Mouse (Mus musculus) kidney, adult 2 months (tissue): ENCODE results near the gene Numb. TPM values are rescaled to one million over a fixed set of nuclear protein-coding genes. Genes with fewer than 3 reads are reported as not detected.
A peak's percentile ranks its signal among the peaks of the same experiment; 100 is the strongest.

Source experiments
- DNase-seq: peaks from one replicate; pipeline ENCODE4 v3.0.0; 2021
- H3K27ac ChIP-seq: fragments of 200-500 bp; 2 replicates; pipeline ENCODE4 v1.5.1; 2012; ENCODE audit warnings: low read depth, low read length, control low read depth, inconsistent platforms; ENCODE audit not compliant: insufficient read depth
- H3K27me3 ChIP-seq: fragments of 200-500 bp; replicated peaks from 2 replicates; pipeline ENCODE4 v1.6.1; 2012; ENCODE audit warnings: mild to moderate bottlenecking, moderate library complexity, low read length, inconsistent platforms; ENCODE audit not compliant: control insufficient read depth, insufficient read depth
- H3K36me3 ChIP-seq: fragments of 200-500 bp; 2 replicates; pipeline ENCODE4 v1.6.1; 2012; ENCODE audit warnings: mild to moderate bottlenecking, moderate library complexity, low read length, inconsistent platforms; ENCODE audit not compliant: control insufficient read depth, insufficient read depth
- H3K4me1 ChIP-seq: fragments of 200-500 bp; 2 replicates; pipeline ENCODE4 v1.6.1; 2011; ENCODE audit warnings: low read length; ENCODE audit not compliant: control insufficient read depth, insufficient read depth
- H3K4me3 ChIP-seq: fragments of 200-500 bp; 2 replicates; pipeline ENCODE4 v1.5.1; 2011; ENCODE audit warnings: mild to moderate bottlenecking, low read depth, low read length, control low read depth; ENCODE audit not compliant: insufficient read depth
- CTCF ChIP-seq: fragments of 200-500 bp; conservative IDR thresholded peaks from 2 replicates; pipeline ENCODE4 v1.5.1; 2011; ENCODE audit warnings: low read depth, mild to moderate bottlenecking, control low read depth, low read length, moderate library complexity, mixed read lengths; ENCODE audit not compliant: insufficient read depth, insufficient read length
- POLR2A ChIP-seq: fragments of 200-500 bp; IDR thresholded peaks from one replicate; pipeline ENCODE4 v1.6.1; 2011; ENCODE audit warnings: low read depth, low read length, control low read depth
- WGBS: fragments of 180-500 bp; shearing (Covaris S2); methylation state at CpG from one replicate; pipeline ENCODE4 v1.1.7; 2018; 5-methylcytosine and 5-hydroxymethylcytosine counted together
- polyA plus RNA-seq: library from polyadenylated mRNA; depleted of rRNA; stranded (reverse); fragments of >200 nt; gene quantifications from 2 replicates; pipeline ENCODE4 v1.2.3, GENCODE M21; 2012

The Numb gene
- polyA plus RNA-seq, 1 experiment: 63.7 TPM

GRCm38 (mm10) chr12:83937600-83937999, 15.9 kb upstream of the Numb start:
- DNase-seq: no peak
- 64% methylated on average over 10 of the region's 10 CpGs for WGBS

DNA sequence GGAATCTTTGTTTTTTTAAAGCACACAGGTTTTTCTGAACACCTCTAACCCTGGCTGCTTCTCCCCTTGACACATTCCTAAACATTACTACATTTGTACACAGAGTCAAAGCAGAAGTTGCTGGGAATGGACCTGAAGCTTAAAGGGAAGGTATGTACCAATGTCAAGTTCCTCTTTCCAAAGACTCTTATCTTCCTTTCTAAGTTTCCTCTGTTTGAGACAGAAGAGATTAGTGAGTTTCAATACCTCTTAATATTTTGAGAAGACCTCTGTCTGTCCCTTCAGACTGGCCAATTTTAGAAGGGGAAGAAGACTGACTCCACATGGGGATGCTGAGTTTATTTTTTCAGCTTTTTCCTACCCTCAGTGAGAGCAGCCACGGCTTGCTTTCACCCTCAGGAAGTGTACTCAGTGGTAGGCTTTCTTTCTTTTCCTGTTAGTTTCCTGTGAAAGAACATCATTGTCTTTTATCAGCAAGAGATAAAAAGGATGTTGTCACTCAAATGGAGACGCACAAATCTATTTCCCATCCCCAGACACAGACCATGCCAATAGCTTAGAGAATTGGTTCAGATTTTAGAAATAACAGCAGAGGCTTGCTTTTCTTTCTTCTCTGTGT, 7.6 kb upstream of the Numb start:
- peak; percentile 49 for DNase-seq
- Histone ChIP-seq H3K4me1 (peaks cover 14% of the 10 kb centered on the region), H3K27me3 (no peaks in the 10 kb centered on the region), H3K36me3 (no peaks in the 10 kb centered on the region), H3K27ac (peak overlapping the region; percentile 83; the same call in 1 of the 2 replicates), H3K4me3 (no peak overlapping the region)
- 47% methylated on average over 2 of the region's 2 CpGs for WGBS
- TF ChIP-seq POLR2A (no peak), CTCF (no peak)

More at GRCm38 (mm10) chr12:83937600-83937999, 15.9 kb upstream of the Numb start:
- no peaks in the 10 kb centered on the region for H3K4me1 ChIP-seq
- no peak for TF ChIP-seq POLR2A
- no peak overlapping the region for H3K27ac ChIP-seq
- H3K36me3 ChIP-seq: no peaks in the 10 kb centered on the region
- no peaks in the 10 kb centered on the region for H3K27me3 ChIP-seq
- H3K4me3 ChIP-seq: no peak overlapping the region

- Histone ChIP-seq H3K36me3 (no peaks in the 10 kb centered on the region), H3K27me3 (no peaks in the 10 kb centered on the region), H3K4me3 (no peak overlapping the region), H3K4me1 (peaks cover 19% of the 10 kb centered on the region), H3K27ac (peak overlapping the region; percentile 46; the same call in 1 of the 2 replicates)
- 72% methylated on average over 4 of the region's 4 CpGs for WGBS
- TF ChIP-seq POLR2A (no peak), CTCF (no peak)
- peak; percentile 69 for DNase-seq
Observed at GRCm38 (mm10) chr12:83927747-83928146, 6.0 kb upstream of the Numb start.

- TF ChIP-seq POLR2A (no peak), CTCF (no peak)
- 39% methylated on average over 2 of the region's 2 CpGs for WGBS
- Histone ChIP-seq H3K27me3 (no peaks in the 10 kb centered on the region), H3K4me1 (peaks cover 19% of the 10 kb centered on the region), H3K36me3 (no peaks in the 10 kb centered on the region), H3K4me3 (no peak overlapping the region), H3K27ac (no peak overlapping the region)
- no peak for DNase-seq
Observed at GRCm38 (mm10) chr12:83926061-83926460, 4.3 kb upstream of the Numb start.

DNA sequence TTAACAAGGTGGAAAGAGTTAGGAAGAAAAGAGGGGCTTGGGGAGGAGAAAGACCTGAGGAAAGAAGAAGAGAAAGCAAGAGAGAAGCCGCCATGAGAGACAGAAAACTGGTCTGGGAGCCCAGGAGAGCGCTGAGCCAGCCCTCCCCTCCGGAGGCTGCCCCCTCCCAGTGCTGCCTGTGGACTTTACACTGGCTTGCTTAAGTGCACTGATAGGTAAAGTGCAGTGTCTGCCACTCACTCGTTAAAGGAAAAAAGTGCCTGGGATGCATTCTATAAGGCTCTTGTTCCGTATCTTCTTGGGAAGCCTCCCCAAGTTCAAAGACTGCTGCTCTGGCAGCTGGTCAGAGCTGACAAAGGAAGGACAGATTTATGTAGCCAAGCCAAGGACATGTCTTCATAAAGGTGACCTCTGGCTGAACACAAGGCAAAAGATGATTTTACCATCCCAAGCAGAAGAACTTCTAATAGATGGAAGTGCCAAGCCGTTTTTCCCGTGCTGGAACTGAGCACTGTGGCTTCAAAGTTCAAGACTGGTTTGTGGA, 3.5 kb upstream of the Numb start:
- WGBS: 60% methylated on average over 7 of the region's 7 CpGs
- TF ChIP-seq POLR2A: no peak
- no peak for TF ChIP-seq CTCF
- H3K4me3 ChIP-seq: no peak overlapping the region
- H3K27me3 ChIP-seq: no peaks in the 10 kb centered on the region
- peak overlapping the region; percentile 56 for H3K27ac ChIP-seq
- peaks cover 19% of the 10 kb centered on the region for H3K4me1 ChIP-seq
- DNase-seq: peak; percentile 58
- H3K36me3 ChIP-seq: no peaks in the 10 kb centered on the region

- Histone ChIP-seq H3K4me1 (peaks cover 21% of the 10 kb centered on the region), H3K4me3 (no peak overlapping the region), H3K36me3 (no peaks in the 10 kb centered on the region), H3K27me3 (no peaks in the 10 kb centered on the region), H3K27ac (no peak overlapping the region)
- DNase-seq: no peak
- WGBS: 91% methylated on average over 3 of the region's 3 CpGs
- TF ChIP-seq POLR2A: no peak
- TF ChIP-seq CTCF: no peak
Observed at GRCm38 (mm10) chr12:83924332-83924731, 2.6 kb upstream of the Numb start.

GRCm38 (mm10) chr12:83923486-83923859, 1.7 kb upstream of the Numb start:
- no peaks in the 10 kb centered on the region for H3K27me3 ChIP-seq
- no peaks in the 10 kb centered on the region for H3K36me3 ChIP-seq
- no peak for DNase-seq
- H3K27ac ChIP-seq: 0 out of 2 replicates have a peak overlapping the region, but pooled peaks have one; percentile 20
- peaks cover 22% of the 10 kb centered on the region for H3K4me1 ChIP-seq
- no peak overlapping the region for H3K4me3 ChIP-seq
- TF ChIP-seq POLR2A (no peak), CTCF (no peak)
- WGBS: 78% methylated on average over 1 of the region's 1 CpGs
